Mouse (Mus musculus): Measurements from ENCODE around the gene Rbbp6. TPM values are rescaled to one million over a fixed set of nuclear protein-coding genes. Genes with fewer than 3 reads are reported as not detected.

Gene Rbbp6
- polyA plus RNA-seq, 1 experiment, result 18.3 TPM

Other genes starting within 250 kb of the Rbbp6 start
- 19.8 and 21.2 TPM in 2 replicates for gene Tnrc6a, start 158.2 kb downstream of the Rbbp6 start, polyA plus RNA-seq (2012; ENCODE audit: insufficient read depth, insufficient read length, missing spikeins)
- not detected in 2 replicates for gene Slc5a11, start 249.1 kb downstream of the Rbbp6 start, polyA plus RNA-seq (2012; ENCODE audit: insufficient read depth, insufficient read length, missing spikeins)